Mouse (Mus musculus): ENCODE measurements at regions not wholly inside any gene's neighbourhood (a gene's known extent, or its start where the extent isn't known, plus 50 kb on each side); places are given as distances from the start of the nearest gene placed in this dataset.

DNA sequence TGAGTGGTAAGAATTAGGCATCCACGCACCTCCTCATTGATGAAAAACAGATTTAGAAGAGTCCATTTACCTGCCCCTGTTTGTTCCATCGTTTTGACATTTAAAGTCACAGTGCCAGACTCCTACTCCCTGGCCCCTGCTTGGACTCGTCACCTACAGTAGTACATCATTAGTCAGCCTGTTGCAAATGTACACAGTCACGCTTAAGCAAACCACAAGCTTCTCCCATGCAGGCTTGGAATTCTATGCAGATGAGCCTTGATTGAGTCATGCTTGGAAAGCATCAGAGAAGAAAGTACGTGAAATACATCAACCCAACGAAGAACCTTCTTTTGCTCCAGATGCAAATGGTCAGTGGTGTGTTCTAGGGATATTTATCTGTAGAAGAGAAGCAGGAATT is 233.8 kb downstream of the Spry2 start:
- Histone ChIP-seq H3K4me1 (peaks cover 4% of the 10 kb centered on the region; the same call in 1 of the 2 replicates), H3K27ac (no peak overlapping the region), H3K9ac (no peak overlapping the region), H3K4me3 (replicated peaks) (no peak overlapping the region), H3K4me2 (no peak overlapping the region), H3K36me3 (no peaks in the 10 kb centered on the region), H3K9me3 (replicated peaks) (no peaks in the 10 kb centered on the region), H3K27me3 (no peaks in the 10 kb centered on the region)
- peak; percentile 60; the same call in 1 of the 2 replicates for ATAC-seq (replicated peaks; ENCODE audit: low FRiP score)
- WGBS = 73% methylated on average over 6 of the region's 6 CpGs

DNA sequence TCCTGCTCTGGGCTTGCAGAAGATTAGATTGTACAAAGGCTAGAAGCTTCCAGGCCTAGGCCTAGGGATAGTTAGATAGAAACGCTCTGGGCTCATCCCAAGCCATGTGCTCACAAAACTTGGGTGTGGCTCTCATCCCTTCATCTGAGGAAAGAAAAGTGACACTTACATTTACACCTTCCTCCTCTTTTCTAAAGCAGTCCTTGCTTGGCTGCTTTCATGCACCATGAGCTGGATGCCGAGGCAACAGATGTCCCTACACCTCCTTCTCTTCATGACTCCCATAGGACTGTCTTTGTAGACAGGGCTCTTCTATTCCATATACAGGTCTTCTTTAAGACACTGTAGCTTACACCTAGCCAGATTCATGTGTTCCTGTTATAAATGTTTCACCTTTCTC is 238.3 kb downstream of the Spry2 start:
- H3K27me3 ChIP-seq = no peaks in the 10 kb centered on the region
- no peak overlapping the region for H3K27ac ChIP-seq
- H3K9me3 ChIP-seq (replicated peaks) = no peaks in the 10 kb centered on the region
- 86% methylated on average over 2 of the region's 2 CpGs for WGBS
- no peak overlapping the region for H3K4me3 ChIP-seq (replicated peaks)
- no peaks in the 10 kb centered on the region for H3K4me1 ChIP-seq
- no peaks in the 10 kb centered on the region for H3K36me3 ChIP-seq
- no peak overlapping the region for H3K4me2 ChIP-seq
- ATAC-seq (replicated peaks; ENCODE audit: low FRiP score) = no peak
- no peak overlapping the region for H3K9ac ChIP-seq

DNA sequence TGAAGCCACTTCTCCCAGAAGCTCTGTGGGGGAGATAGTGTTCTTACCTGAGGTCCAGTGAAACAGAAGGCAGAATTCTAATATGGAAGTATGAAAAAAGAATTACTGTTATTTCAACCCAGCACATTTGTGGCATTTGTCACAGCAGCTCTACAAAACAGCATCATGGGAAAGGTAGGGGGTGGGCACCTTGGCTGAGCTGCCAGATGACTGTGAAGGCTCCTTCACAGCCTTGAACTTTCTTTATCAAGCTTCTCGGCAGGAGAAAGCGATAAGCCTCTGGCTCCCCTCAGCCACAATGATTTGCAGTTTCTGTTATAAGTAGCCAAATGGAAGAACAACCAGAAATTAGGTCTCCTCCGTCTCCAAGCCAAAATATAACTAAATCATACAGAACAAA is 249.5 kb downstream of the Spry2 start:
- ATAC-seq (replicated peaks; ENCODE audit: low FRiP score) = no peak
- no peaks in the 10 kb centered on the region for H3K27me3 ChIP-seq

DNA sequence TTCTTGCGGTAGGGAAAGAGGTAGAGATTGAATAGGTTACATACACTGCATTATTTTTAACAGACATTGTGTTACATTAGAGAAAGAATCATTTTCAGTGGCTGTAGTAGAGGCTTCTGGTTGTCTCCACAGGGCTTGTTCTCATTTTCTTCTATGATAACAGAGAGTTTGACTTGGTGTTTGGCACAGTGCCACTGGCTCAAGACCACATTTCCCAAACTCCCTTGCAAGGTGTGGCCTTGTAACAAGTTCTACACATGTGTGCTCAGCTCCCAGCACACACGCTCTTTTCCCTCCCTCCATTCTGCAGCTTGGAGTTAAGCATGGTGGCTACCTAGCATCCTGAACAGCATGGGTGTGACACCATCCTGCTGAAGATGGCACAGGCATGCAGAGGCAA is 252.2 kb downstream of the Spry2 start:
- H3K9me3 ChIP-seq (replicated peaks) = no peaks in the 10 kb centered on the region
- WGBS = 90% methylated on average over 2 of the region's 2 CpGs
- no peak overlapping the region for H3K27ac ChIP-seq
- H3K9ac ChIP-seq = no peak overlapping the region
- H3K36me3 ChIP-seq = no peaks in the 10 kb centered on the region
- H3K4me3 ChIP-seq (replicated peaks) = no peak overlapping the region
- H3K4me1 ChIP-seq = no peaks in the 10 kb centered on the region
- no peaks in the 10 kb centered on the region for H3K27me3 ChIP-seq
- no peak for ATAC-seq (replicated peaks; ENCODE audit: low FRiP score)
- H3K4me2 ChIP-seq = no peak overlapping the region

More for the DNA sequence above, 249.5 kb downstream of the Spry2 start:
- no peak overlapping the region for H3K9ac ChIP-seq
- H3K36me3 ChIP-seq = no peaks in the 10 kb centered on the region
- WGBS = 77% methylated on average over 3 of the region's 3 CpGs
- no peaks in the 10 kb centered on the region for H3K4me1 ChIP-seq
- no peak overlapping the region for H3K4me3 ChIP-seq (replicated peaks)
- H3K4me2 ChIP-seq = no peak overlapping the region
- no peak overlapping the region for H3K27ac ChIP-seq
- H3K9me3 ChIP-seq (replicated peaks) = no peaks in the 10 kb centered on the region

DNA sequence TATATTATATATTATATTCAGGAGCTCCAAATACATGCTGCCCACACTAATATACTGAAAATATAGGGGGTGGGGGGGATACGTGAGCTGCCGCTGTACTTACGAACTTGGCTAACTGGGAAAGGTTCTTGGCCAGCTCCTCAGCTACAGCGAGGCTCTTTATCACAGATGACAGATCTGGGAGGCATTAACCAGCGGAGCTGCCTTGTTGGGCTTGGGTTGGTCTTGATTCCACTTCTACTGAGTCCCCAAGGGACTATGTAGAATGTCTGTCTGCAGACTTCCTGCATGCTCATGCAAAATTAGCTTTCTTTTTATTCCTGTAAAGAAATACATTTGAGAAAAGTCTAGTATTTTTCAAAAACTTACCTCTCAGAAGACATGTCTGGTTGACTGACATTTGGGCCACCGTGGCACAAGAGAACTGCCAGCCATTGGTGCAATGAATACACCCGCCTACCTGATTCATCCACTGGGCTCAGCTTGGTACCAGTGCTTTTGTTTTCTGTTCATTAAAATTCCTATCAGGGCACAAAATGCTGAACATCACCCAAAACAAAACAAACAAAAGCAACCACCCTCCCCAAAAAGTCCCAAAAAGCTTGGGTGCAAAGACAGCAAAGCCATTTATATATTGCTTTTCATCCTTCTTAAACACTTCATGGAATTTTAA is 253.2 kb downstream of the Spry2 start:
- no peak for ATAC-seq (replicated peaks; ENCODE audit: low FRiP score)
- WGBS = 85% methylated on average over 7 of the region's 7 CpGs
- no peaks in the 10 kb centered on the region for H3K36me3 ChIP-seq
- no peak overlapping the region for H3K4me2 ChIP-seq
- no peak overlapping the region for H3K4me3 ChIP-seq (replicated peaks)
- no peak overlapping the region for H3K9ac ChIP-seq
- no peak overlapping the region for H3K27ac ChIP-seq
- H3K4me1 ChIP-seq = no peaks in the 10 kb centered on the region
- H3K9me3 ChIP-seq (replicated peaks) = no peaks in the 10 kb centered on the region
- H3K27me3 ChIP-seq = no peaks in the 10 kb centered on the region

DNA sequence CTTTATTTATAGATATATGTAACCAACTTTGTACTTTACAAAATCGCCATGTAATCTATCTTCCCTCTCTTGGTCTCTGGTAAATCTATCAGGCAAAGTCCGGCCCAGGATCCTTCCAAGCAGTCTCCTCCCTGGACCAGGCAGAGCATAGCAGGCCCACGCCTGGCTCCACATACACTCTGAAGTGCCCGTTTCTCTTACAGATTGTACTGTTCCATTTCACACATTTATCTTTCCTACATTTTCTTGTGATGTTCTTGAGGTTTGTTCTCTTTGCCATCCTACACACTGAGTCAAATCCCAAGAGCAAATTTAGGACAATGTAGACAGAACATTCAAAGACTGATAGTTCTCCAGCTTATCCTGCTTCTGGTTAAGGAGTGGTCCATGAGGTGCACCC is 264.3 kb downstream of the Spry2 start:
- peaks cover 8% of the 10 kb centered on the region for H3K4me1 ChIP-seq
- ATAC-seq (replicated peaks; ENCODE audit: low FRiP score) = no peak
- WGBS = 86% methylated on average over 4 of the region's 4 CpGs
- no peaks in the 10 kb centered on the region for H3K27me3 ChIP-seq
- no peak overlapping the region for H3K4me2 ChIP-seq
- no peak overlapping the region for H3K9ac ChIP-seq
- H3K36me3 ChIP-seq = no peaks in the 10 kb centered on the region
- H3K9me3 ChIP-seq (replicated peaks) = no peaks in the 10 kb centered on the region
- H3K27ac ChIP-seq = no peak overlapping the region
- no peak overlapping the region for H3K4me3 ChIP-seq (replicated peaks)

DNA sequence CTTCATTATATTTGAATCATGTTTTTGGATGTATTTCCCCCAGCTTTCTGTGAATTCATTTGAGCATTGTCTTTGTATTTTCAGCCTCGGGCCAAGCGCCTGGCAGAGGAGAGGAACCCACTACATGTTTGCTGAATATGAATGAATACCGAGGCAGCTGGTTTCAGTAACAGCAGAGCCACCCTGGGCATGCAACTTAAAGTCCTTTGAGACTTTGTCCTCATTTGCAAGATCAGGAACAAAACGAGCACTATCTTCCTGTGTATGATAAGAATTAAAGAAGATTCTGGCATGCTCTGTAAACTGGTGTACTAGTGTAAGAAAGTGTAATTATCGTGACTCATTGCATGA is 265.0 kb downstream of the Spry2 start:
- H3K27ac ChIP-seq = no peak overlapping the region
- no peak for ATAC-seq (replicated peaks; ENCODE audit: low FRiP score)
- no peaks in the 10 kb centered on the region for H3K36me3 ChIP-seq
- WGBS = 88% methylated on average over 5 of the region's 5 CpGs
- H3K4me3 ChIP-seq (replicated peaks) = no peak overlapping the region
- H3K9ac ChIP-seq = no peak overlapping the region
- no peak overlapping the region for H3K4me2 ChIP-seq
- peaks cover 8% of the 10 kb centered on the region for H3K4me1 ChIP-seq
- no peaks in the 10 kb centered on the region for H3K9me3 ChIP-seq (replicated peaks)
- H3K27me3 ChIP-seq = no peaks in the 10 kb centered on the region

DNA sequence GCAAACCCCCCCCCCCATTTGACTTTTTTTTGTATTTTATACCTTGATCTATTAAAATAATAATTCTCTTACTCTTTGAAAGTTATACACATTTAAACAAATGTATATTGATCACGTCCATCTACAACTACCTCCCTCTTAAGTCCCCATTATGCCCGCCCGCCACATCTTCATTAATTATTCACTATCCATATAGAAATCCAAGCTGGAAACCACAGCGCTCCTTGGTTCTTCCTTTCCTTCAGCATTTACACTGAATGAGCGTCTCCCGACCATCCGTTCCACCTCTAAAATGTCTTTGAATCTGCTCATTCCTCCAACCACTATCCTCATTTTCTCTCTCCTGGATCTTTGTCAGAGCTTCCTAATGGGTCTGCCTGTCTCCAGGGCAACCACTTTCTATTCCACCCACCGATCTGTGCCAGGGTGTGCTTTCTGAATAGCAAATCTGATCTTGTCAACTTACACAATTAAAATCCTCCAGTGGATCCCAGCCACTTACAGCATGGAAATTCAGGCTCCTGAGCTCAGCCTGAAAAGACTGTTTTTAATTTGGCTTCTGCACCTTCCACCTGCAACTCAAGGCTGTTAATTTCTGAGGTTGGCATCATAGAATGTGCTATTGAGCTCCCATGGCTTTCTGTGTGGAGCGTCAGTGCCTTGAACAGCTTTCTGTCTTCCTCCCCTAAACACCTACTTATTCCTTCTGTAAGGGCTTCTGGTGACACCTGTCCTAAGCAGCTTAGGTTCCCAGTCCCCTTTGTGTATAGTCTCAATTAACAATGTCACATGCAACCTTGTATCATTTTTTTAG is 265.5 kb downstream of the Spry2 start:
- 95% methylated on average over 9 of the region's 9 CpGs for WGBS

DNA sequence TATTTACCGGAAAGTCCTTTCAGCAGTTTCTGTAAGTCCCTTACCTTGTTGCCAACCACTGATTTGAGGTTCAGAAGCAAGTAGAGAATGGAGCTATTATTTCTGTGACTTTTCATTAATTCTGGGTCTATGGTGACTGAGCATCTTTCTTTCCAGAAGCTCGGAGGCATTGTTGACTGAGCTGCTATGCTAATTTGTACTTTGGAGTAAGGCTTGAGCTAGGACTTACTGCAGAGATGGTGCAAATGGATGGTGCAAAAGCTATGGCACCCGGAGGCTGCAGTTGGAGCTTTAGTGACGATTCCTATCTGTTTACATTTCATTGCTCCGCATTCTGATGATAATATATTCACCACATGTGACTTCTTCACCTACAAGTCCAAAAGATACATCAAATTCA is 266.2 kb downstream of the Spry2 start:
- H3K4me1 ChIP-seq = peaks cover 8% of the 10 kb centered on the region
- no peak overlapping the region for H3K27ac ChIP-seq
- no peak overlapping the region for H3K4me2 ChIP-seq
- H3K4me3 ChIP-seq (replicated peaks) = no peak overlapping the region
- H3K27me3 ChIP-seq = no peaks in the 10 kb centered on the region
- WGBS = 94% methylated on average over 5 of the region's 5 CpGs
- no peak overlapping the region for H3K9ac ChIP-seq
- no peaks in the 10 kb centered on the region for H3K9me3 ChIP-seq (replicated peaks)
- H3K36me3 ChIP-seq = no peaks in the 10 kb centered on the region
- ATAC-seq (replicated peaks; ENCODE audit: low FRiP score) = no peak

More for the DNA sequence above, 265.5 kb downstream of the Spry2 start:
- H3K4me2 ChIP-seq = no peak overlapping the region
- ATAC-seq (replicated peaks; ENCODE audit: low FRiP score) = no peak
- H3K27ac ChIP-seq = no peak overlapping the region
- no peak overlapping the region for H3K9ac ChIP-seq
- H3K9me3 ChIP-seq (replicated peaks) = no peaks in the 10 kb centered on the region
- no peaks in the 10 kb centered on the region for H3K27me3 ChIP-seq
- H3K36me3 ChIP-seq = no peaks in the 10 kb centered on the region
- H3K4me1 ChIP-seq = peaks cover 8% of the 10 kb centered on the region
- H3K4me3 ChIP-seq (replicated peaks) = no peak overlapping the region

DNA sequence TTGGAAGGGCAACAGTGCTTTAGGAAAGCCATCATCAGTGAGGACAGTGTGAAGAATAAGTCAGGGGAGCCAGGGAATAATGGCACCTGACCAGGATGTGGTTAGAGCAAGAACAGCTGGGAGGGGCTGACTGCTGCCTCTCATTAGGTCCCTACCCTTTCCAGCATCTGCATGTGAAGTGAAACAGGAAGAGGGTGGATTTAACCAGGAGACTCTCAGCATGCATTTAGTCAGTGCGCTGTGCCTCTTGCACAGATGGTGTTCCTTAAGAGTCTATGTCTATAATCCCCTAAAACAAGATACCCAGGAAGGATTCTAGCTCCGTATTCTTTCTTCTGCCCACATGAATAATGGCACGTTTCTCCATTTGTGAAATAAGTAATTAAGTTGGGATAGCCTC is 267.9 kb downstream of the Spry2 start:
- 70% methylated on average over 3 of the region's 3 CpGs for WGBS

DNA sequence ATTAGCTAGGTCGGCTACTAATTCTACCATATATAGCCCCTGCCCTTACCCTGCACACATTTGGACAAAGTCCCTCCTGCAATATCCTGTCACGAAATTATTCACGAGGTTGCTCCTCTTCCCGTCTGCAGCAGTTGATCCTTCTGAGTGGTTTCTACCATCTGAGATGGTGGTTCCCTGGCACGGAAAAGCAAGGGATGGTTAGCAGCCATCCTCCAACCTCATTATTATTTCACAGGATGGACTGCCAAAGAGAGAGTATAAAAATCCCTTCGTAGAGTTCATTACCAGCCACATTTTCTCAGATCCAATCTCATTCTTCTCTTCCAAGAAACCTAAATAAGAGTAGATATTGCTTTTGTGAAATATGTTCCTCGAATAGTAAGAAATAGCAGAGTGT is 272.2 kb downstream of the Spry2 start:
- Histone ChIP-seq H3K9me3 (replicated peaks) (no peaks in the 10 kb centered on the region), H3K27ac (no peak overlapping the region), H3K4me1 (peaks cover 11% of the 10 kb centered on the region), H3K36me3 (no peaks in the 10 kb centered on the region), H3K27me3 (no peaks in the 10 kb centered on the region), H3K4me2 (no peak overlapping the region), H3K4me3 (replicated peaks) (no peak overlapping the region), H3K9ac (no peak overlapping the region)
- 83% methylated on average over 7 of the region's 7 CpGs for whole genome bisulfite sequencing
- ATAC-seq (replicated peaks; ENCODE audit: low FRiP score) = no peak

More for the DNA sequence above, 267.9 kb downstream of the Spry2 start:
- Histone ChIP-seq H3K4me1 (peaks cover 8% of the 10 kb centered on the region), H3K4me3 (replicated peaks) (no peak overlapping the region), H3K4me2 (no peak overlapping the region), H3K9me3 (replicated peaks) (no peaks in the 10 kb centered on the region), H3K36me3 (no peaks in the 10 kb centered on the region), H3K9ac (no peak overlapping the region), H3K27me3 (no peaks in the 10 kb centered on the region), H3K27ac (no peak overlapping the region)
- no peak for ATAC-seq (replicated peaks; ENCODE audit: low FRiP score)

DNA sequence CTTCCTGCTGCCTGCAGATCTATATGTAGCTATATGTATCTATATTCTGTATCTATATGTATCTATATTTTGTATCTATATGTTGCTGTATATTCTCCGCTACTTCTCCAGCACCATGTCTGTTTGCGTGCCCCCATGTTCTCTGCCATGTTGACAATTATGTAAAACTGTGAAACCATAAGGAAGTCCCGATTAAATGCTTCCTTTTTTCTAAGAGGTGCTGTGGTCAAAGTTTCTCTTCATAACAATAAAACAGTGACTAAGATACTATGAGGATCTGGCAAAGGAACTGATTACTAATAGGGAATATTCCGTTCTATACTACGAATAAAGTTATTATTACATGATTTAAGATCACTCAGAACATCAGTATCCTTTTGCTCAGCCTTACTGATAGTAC is 274.5 kb downstream of the Spry2 start:
- Histone ChIP-seq H3K4me1 (0 out of 2 replicates have a peak, but pooled peaks cover 3% of the 10 kb centered on the region), H3K4me3 (replicated peaks) (no peak overlapping the region), H3K9me3 (replicated peaks) (no peaks in the 10 kb centered on the region), H3K9ac (no peak overlapping the region), H3K36me3 (no peaks in the 10 kb centered on the region), H3K27me3 (no peaks in the 10 kb centered on the region), H3K27ac (no peak overlapping the region), H3K4me2 (no peak overlapping the region)
- ATAC-seq (replicated peaks; ENCODE audit: low FRiP score) = no peak
- WGBS = 93% methylated on average over 5 of the region's 5 CpGs

Data from kidney, embryonic 15.5 days (tissue).